Mouse (Mus musculus) mature B cell (primary cell): ENCODE data around the gene Olfr722.
"Not testable (repeated sequence)": the region's sequence is repeated elsewhere in the genome, so short reads cannot be mapped to it uniquely, and the experiment has no call there.

Experiments
- in situ Hi-C: fragments of 300-500 bp; cut with MboI; formaldehyde crosslinking; loops from 2 replicates; pipeline ENCODE4 v1.14.3; 2019

The Olfr722 gene

GRCm38 (mm10) chr14:49901899-49902298, at the start of gene Olfr722:
Gene Olfr722 (minus strand): TSS chr14:49901999.
- in situ Hi-C loops, result no loop called here

- in situ Hi-C loops, result not testable (repeated sequence)
Measured at GRCm38 (mm10) chr14:49931687-49932086, 29.9 kb upstream of the Olfr722 start, which contains the start of gene Olfr723. Gene Olfr723 (minus strand): TSS chr14:49931787.

- in situ Hi-C loops, result no loop called here
Measured at GRCm38 (mm10) chr14:49860387-49860786, 41.4 kb downstream of the Olfr722 start.
